Mouse (Mus musculus) hindbrain, embryonic 11.5 days (tissue): ENCODE measurements at regions not wholly inside any gene's neighbourhood (a gene's known extent, or its start where the extent isn't known, plus 50 kb on each side); places are given as distances from the start of the nearest gene placed in this dataset.

Source experiments
- ATAC-seq: fragments of 200-750 bp; cut with Nextera tagmentation; 2 replicates; pipeline ENCODE4 v1.8.0; 2017; ENCODE audit warnings: mild to moderate bottlenecking, moderate TSS enrichment, moderate library complexity; ENCODE audit not compliant: low FRiP score
- DNase-seq: peaks from one replicate; pipeline ENCODE4 v3.0.0-alpha.2; 2015; ENCODE audit warnings: low spot score
- H3K27ac ChIP-seq: fragments of 300-500 bp; sonication (generic); 2 replicates; pipeline ENCODE4 v1.5.1; 2014; ENCODE audit warnings: mild to moderate bottlenecking, low read depth, low read length
- H3K27me3 ChIP-seq: fragments of 300-500 bp; sonication (generic); 2 replicates; pipeline ENCODE4 v1.6.1; 2014; ENCODE audit warnings: mild to moderate bottlenecking, low read length, moderate library complexity, mixed read lengths; ENCODE audit not compliant: control insufficient read depth, insufficient read depth
- H3K36me3 ChIP-seq: fragments of 300-500 bp; sonication (generic); 2 replicates; pipeline ENCODE4 v1.6.1; 2014; ENCODE audit warnings: mild to moderate bottlenecking, low read length, moderate library complexity, mixed read lengths; ENCODE audit not compliant: control insufficient read depth, insufficient read depth
- H3K4me1 ChIP-seq: fragments of 300-500 bp; sonication (generic); replicated peaks from 2 replicates; pipeline ENCODE4 v1.6.1; 2014; ENCODE audit warnings: low read length, mixed read lengths; ENCODE audit not compliant: control insufficient read depth, insufficient read depth
- H3K4me2 ChIP-seq: fragments of 300-500 bp; sonication (generic); replicated peaks from 2 replicates; pipeline ENCODE4 v1.6.1; 2014; ENCODE audit warnings: mild to moderate bottlenecking, low read depth, low read length
- H3K4me3 ChIP-seq: fragments of 300-500 bp; sonication (generic); 2 replicates; pipeline ENCODE4 v1.5.1; 2014; ENCODE audit warnings: low read depth, low read length
- H3K9ac ChIP-seq: fragments of 300-500 bp; sonication (generic); 2 replicates; pipeline ENCODE4 v1.6.1; 2014; ENCODE audit warnings: low read depth, low read length
- H3K9me3 ChIP-seq: fragments of 300-500 bp; sonication (generic); 2 replicates; pipeline ENCODE4 v1.6.1; 2016; ENCODE audit warnings: low read length; ENCODE audit not compliant: control insufficient read depth
- WGBS: fragments of 180-500 bp; shearing (Covaris S2); extraction: QIAGEN DNeasy Blood & Tissue Kit; methylation state at CpG from one replicate; pipeline ENCODE4 v1.1.7; 2014; 5-methylcytosine and 5-hydroxymethylcytosine counted together

- Histone ChIP-seq H3K9ac (no peak overlapping the region), H3K4me2 (no peak overlapping the region), H3K9me3 (no peaks in the 10 kb centered on the region), H3K36me3 (no peaks in the 10 kb centered on the region), H3K27ac (no peak overlapping the region), H3K4me3 (no peak overlapping the region), H3K27me3 (no peaks in the 10 kb centered on the region), H3K4me1 (no peaks in the 10 kb centered on the region)
- 92% methylated on average over 6 of the region's 8 CpGs for WGBS
- ATAC-seq (no peak), DNase-seq (no peak)
These were observed 73.5 kb upstream of the Tbx3 start for GRCm38 (mm10) chr5:119596994-119597391.

GRCm38 (mm10) chr5:119597530-119597929 lies 72.9 kb upstream of the Tbx3 start:
- Histone ChIP-seq H3K36me3 (no peaks in the 10 kb centered on the region), H3K4me3 (no peak overlapping the region), H3K4me2 (no peak overlapping the region), H3K4me1 (no peaks in the 10 kb centered on the region), H3K27me3 (no peaks in the 10 kb centered on the region), H3K27ac (no peak overlapping the region), H3K9me3 (no peaks in the 10 kb centered on the region), H3K9ac (no peak overlapping the region)
- 83% methylated on average over 3 of the region's 3 CpGs for WGBS
- DNase-seq = no peak
- ATAC-seq = no peak

GRCm38 (mm10) chr5:119598166-119598565 lies 72.3 kb upstream of the Tbx3 start:
- no peaks in the 10 kb centered on the region for H3K27me3 ChIP-seq
- no peaks in the 10 kb centered on the region for H3K36me3 ChIP-seq
- DNase-seq = no peak
- ATAC-seq = no peak
- H3K9ac ChIP-seq = no peak overlapping the region
- H3K4me2 ChIP-seq = no peak overlapping the region
- no peaks in the 10 kb centered on the region for H3K4me1 ChIP-seq
- no peak overlapping the region for H3K27ac ChIP-seq
- H3K4me3 ChIP-seq = no peak overlapping the region
- no peaks in the 10 kb centered on the region for H3K9me3 ChIP-seq
- WGBS = 73% methylated on average over 10 of the region's 10 CpGs

- Histone ChIP-seq H3K4me1 (no peaks in the 10 kb centered on the region), H3K9me3 (no peaks in the 10 kb centered on the region), H3K27ac (no peak overlapping the region), H3K27me3 (no peaks in the 10 kb centered on the region), H3K4me2 (no peak overlapping the region), H3K4me3 (no peak overlapping the region), H3K9ac (no peak overlapping the region), H3K36me3 (no peaks in the 10 kb centered on the region)
- DNase-seq = no peak
- no peak for ATAC-seq
- WGBS = 94% methylated on average over 5 of the region's 5 CpGs
These were observed 69.1 kb upstream of the Tbx3 start for GRCm38 (mm10) chr5:119601390-119601789.

GRCm38 (mm10) chr5:119602001-119602400 lies 68.5 kb upstream of the Tbx3 start:
- H3K36me3 ChIP-seq = no peaks in the 10 kb centered on the region
- no peaks in the 10 kb centered on the region for H3K9me3 ChIP-seq
- H3K27ac ChIP-seq = no peak overlapping the region
- 90% methylated on average over 16 of the region's 16 CpGs for WGBS
- H3K4me2 ChIP-seq = no peak overlapping the region
- H3K4me1 ChIP-seq = no peaks in the 10 kb centered on the region
- no peak overlapping the region for H3K4me3 ChIP-seq
- H3K27me3 ChIP-seq = no peaks in the 10 kb centered on the region
- no peak for DNase-seq
- no peak for ATAC-seq
- no peak overlapping the region for H3K9ac ChIP-seq

- Histone ChIP-seq H3K27ac (no peak overlapping the region), H3K4me3 (no peak overlapping the region), H3K9me3 (no peaks in the 10 kb centered on the region), H3K9ac (no peak overlapping the region), H3K4me1 (no peaks in the 10 kb centered on the region), H3K27me3 (no peaks in the 10 kb centered on the region), H3K36me3 (no peaks in the 10 kb centered on the region), H3K4me2 (no peak overlapping the region)
- peak; percentile 61; the same call in 1 of the 2 replicates for ATAC-seq
- 49% methylated on average over 7 of the region's 7 CpGs for WGBS
- peak; percentile 58 for DNase-seq
These were observed 65.0 kb upstream of the Tbx3 start for GRCm38 (mm10) chr5:119605444-119605843.

- ATAC-seq = no peak
These were observed 57.1 kb upstream of the Tbx3 start for GRCm38 (mm10) chr5:119613413-119613812.

GRCm38 (mm10) chr5:119613981-119614770 lies 56.3 kb upstream of the Tbx3 start:
- H3K4me1 ChIP-seq = no peaks in the 10 kb centered on the region
- no peak overlapping the region for H3K4me3 ChIP-seq
- DNase-seq (no peak), ATAC-seq (no peak)
- no peak overlapping the region for H3K9ac ChIP-seq
- no peaks in the 10 kb centered on the region for H3K9me3 ChIP-seq
- H3K36me3 ChIP-seq = no peaks in the 10 kb centered on the region
- H3K4me2 ChIP-seq = no peak overlapping the region
- no peaks in the 10 kb centered on the region for H3K27me3 ChIP-seq
- no peak overlapping the region for H3K27ac ChIP-seq
- WGBS = 88% methylated on average over 10 of the region's 10 CpGs

More at GRCm38 (mm10) chr5:119613413-119613812, 57.1 kb upstream of the Tbx3 start:
- Histone ChIP-seq H3K27me3 (no peaks in the 10 kb centered on the region), H3K9me3 (no peaks in the 10 kb centered on the region), H3K9ac (no peak overlapping the region), H3K4me3 (no peak overlapping the region), H3K36me3 (no peaks in the 10 kb centered on the region), H3K4me2 (no peak overlapping the region), H3K4me1 (no peaks in the 10 kb centered on the region), H3K27ac (no peak overlapping the region)
- 10% methylated on average over 6 of the region's 6 CpGs for WGBS
- DNase-seq = no peak

- Histone ChIP-seq H3K4me1 (no peaks in the 10 kb centered on the region), H3K4me2 (no peak overlapping the region), H3K9ac (no peak overlapping the region), H3K27ac (no peak overlapping the region), H3K4me3 (no peak overlapping the region), H3K27me3 (no peaks in the 10 kb centered on the region), H3K9me3 (no peaks in the 10 kb centered on the region), H3K36me3 (no peaks in the 10 kb centered on the region)
- DNase-seq (no peak), ATAC-seq (no peak)
- WGBS = 44% methylated on average over 5 of the region's 5 CpGs
These were observed 54.8 kb upstream of the Tbx3 start for GRCm38 (mm10) chr5:119615681-119616080.
